Mouse (Mus musculus) ES-E14 (cell line): Measurements from ENCODE around the gene a.

Experiments
- CHD2 ChIP-seq: IDR thresholded peaks from 2 replicates; pipeline ENCODE4 v1.6.1; 2014; ENCODE audit warnings: mild to moderate bottlenecking, low read depth, low read length, inconsistent platforms
- HCFC1 ChIP-seq: IDR thresholded peaks from 2 replicates; pipeline ENCODE4 v1.6.1; 2012; ENCODE audit warnings: low read length, inconsistent platforms, borderline replicate concordance; ENCODE audit not compliant: insufficient read depth
- ZC3H11A ChIP-seq: IDR thresholded peaks from 2 replicates; pipeline ENCODE4 v1.6.1; 2012; ENCODE audit warnings: low read depth, mild to moderate bottlenecking, inconsistent platforms, low read length, borderline replicate concordance
- ZNF384 ChIP-seq: IDR thresholded peaks from 2 replicates; pipeline ENCODE4 v1.6.1; 2012; ENCODE audit warnings: low read depth, low read length, inconsistent platforms

GRCm38 (mm10) chr2:154959909-154960308 lies 168.7 kb downstream of the a start:
- TF ChIP-seq CHD2, result no peak
- TF ChIP-seq ZC3H11A, result no peak
- no peak for TF ChIP-seq ZNF384
- no peak for TF ChIP-seq HCFC1
